ENCODE assay signal across 8 mouse cellular contexts in the genomic region with DNA sequence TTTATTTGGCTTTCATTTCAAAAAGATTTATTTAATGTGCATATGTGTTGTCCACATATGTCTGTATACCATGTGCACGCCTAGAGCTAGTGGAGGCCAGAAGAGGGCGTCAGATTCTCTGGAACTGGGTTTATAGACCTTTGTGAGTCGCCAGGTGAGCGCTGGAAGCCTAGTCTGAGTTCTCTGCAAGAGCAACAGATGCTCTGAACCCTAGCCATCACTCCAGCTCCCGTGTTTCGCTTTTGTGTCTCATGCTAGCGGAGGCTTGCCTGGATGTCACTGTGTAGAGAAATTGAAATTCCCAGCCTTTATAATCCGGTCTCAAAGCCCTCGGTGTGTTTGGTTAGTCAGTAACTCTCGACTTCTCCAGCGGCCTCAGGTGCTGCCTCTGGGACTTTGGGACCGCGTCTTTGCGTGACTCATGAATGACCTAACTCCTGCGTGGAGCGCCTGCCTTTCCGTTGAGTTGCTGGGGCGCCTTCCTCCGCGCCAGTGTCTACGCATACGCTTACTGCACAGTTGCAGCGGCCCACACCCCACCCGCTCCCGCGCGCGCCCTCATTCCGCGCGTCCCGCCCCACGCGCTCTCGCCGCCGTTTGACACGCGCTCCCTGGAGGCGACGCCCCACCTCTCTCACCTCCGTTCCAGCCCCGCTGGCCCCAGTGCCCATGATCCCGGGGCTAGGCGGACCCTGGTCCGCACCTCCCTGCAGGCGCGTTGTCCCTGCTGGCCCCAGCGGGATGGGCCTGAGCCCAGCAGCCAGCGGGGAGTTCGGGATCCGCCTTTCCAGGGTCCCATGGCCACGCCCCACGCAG. TPM values are rescaled to one million over a fixed set of nuclear protein-coding genes. Genes with fewer than 3 reads are reported as not detected.
DNase-seq lines count a peak whose midpoint lies in the region; ATAC-seq and TF ChIP-seq lines count a peak whose summit lies in the region.

Gene Hrasls5, plus strand, starts transcription at position 600 of the 816 bp plus-strand sequence.

- no peaks in the 10 kb centered on the region for H3K9me3 ChIP-seq in forebrain, embryonic 10.5 days
- H3K9me3 ChIP-seq in hindbrain, embryonic 16.5 days (ENCODE audit: control insufficient read depth, low read length) = no peaks in the 10 kb centered on the region
- H3K9me3 ChIP-seq in liver, embryonic 12.5 days (replicated peaks) = no peaks in the 10 kb centered on the region

- peak within 1 kb of the TSS; percentile 63 for H3K9ac ChIP-seq in hindbrain, embryonic 16.5 days (ENCODE audit: low read depth, low read length)
- no peak within 1 kb of the TSS for H3K9ac ChIP-seq in liver, embryonic 12.5 days

- H3K4me2 ChIP-seq in hindbrain, embryonic 16.5 days (ENCODE audit: low read length) = peak within 1 kb of the TSS; percentile 95
- peak within 1 kb of the TSS; percentile 62 for H3K4me2 ChIP-seq in liver, embryonic 12.5 days

- peak; percentile 80 for ATAC-seq in hindbrain, embryonic 16.5 days
- peak; percentile 4; the same call in 1 of the 2 replicates for ATAC-seq in liver, embryonic 12.5 days

- peak; percentile 12 to 32 for DNase-seq in cerebellum, postnatal 25 days
- no peak for DNase-seq in cerebellum, adult 9-10 months
- peak; percentile 48 for DNase-seq in ES-CJ7 (ENCODE audit: low read depth, low spot score)
- peak; percentile 31 for DNase-seq in forebrain, embryonic 10.5 days (ENCODE audit: extremely low spot score, low spot score)
- no peak for DNase-seq in ovary, postnatal 10 days (ENCODE audit: low spot score)

- H3K4me1 ChIP-seq in forebrain, embryonic 10.5 days = peaks cover 18% of the 10 kb centered on the region
- peaks cover 7% of the 10 kb centered on the region for H3K4me1 ChIP-seq in hindbrain, embryonic 16.5 days (ENCODE audit: control insufficient read depth, insufficient read depth, low read depth, low read length)
- peaks cover 9% of the 10 kb centered on the region; the same call in 1 of the 2 replicates for H3K4me1 ChIP-seq in liver, embryonic 12.5 days
- H3K4me1 ChIP-seq in olfactory bulb, adult 2 months (ENCODE audit: control insufficient read depth, insufficient read depth, low read length) = peaks cover 14% of the 10 kb centered on the region

- WGBS in forebrain, embryonic 10.5 days = 3% methylated on average over 54 of the region's 54 CpGs
- WGBS in hindbrain, embryonic 16.5 days = 3% methylated on average over 51 of the region's 54 CpGs
- 5% methylated on average over 54 of the region's 54 CpGs for WGBS in liver, embryonic 12.5 days (ENCODE audit: insufficient replicate concordance)
- 6% methylated on average over 54 of the region's 54 CpGs for WGBS in olfactory bulb, adult 2 months

- peak within 1 kb of the TSS; percentile 56; the same call in 1 of the 2 replicates for H3K27ac ChIP-seq in forebrain, embryonic 10.5 days
- no peak within 1 kb of the TSS for H3K27ac ChIP-seq in hindbrain, embryonic 16.5 days (ENCODE audit: low read depth, low read length)
- H3K27ac ChIP-seq in liver, embryonic 12.5 days = no peak within 1 kb of the TSS
- no peak within 1 kb of the TSS for H3K27ac ChIP-seq in olfactory bulb, adult 2 months (ENCODE audit: insufficient read depth, low read depth, low read length)

- no peak for TF ChIP-seq CTCF in olfactory bulb, adult 2 months (IDR thresholded peaks at IDR 0.05; ENCODE audit: insufficient read depth, low read depth, low read length)

- H3K4me3 ChIP-seq in forebrain, embryonic 10.5 days = peak within 1 kb of the TSS; percentile 58
- peak within 1 kb of the TSS; percentile 47 for H3K4me3 ChIP-seq in hindbrain, embryonic 16.5 days (ENCODE audit: low read length)
- peak within 1 kb of the TSS; percentile 33 for H3K4me3 ChIP-seq in liver, embryonic 12.5 days
- peak within 1 kb of the TSS; percentile 44 for H3K4me3 ChIP-seq in olfactory bulb, adult 2 months (ENCODE audit: insufficient read depth, low read depth, low read length)

- H3K36me3 ChIP-seq in forebrain, embryonic 10.5 days (replicated peaks) = no peaks in the 10 kb centered on the region
- no peaks in the 10 kb centered on the region for H3K36me3 ChIP-seq in hindbrain, embryonic 16.5 days (ENCODE audit: control insufficient read depth, insufficient read depth, low read length)
- H3K36me3 ChIP-seq in liver, embryonic 12.5 days = no peaks in the 10 kb centered on the region

- peaks cover 74% of the 10 kb centered on the region for H3K27me3 ChIP-seq in forebrain, embryonic 10.5 days (ENCODE audit: poor library complexity, severe bottlenecking)
- H3K27me3 ChIP-seq in hindbrain, embryonic 16.5 days (replicated peaks; ENCODE audit: control insufficient read depth, insufficient read depth, low read length) = no peaks in the 10 kb centered on the region; the same call in 1 of the 2 replicates
- H3K27me3 ChIP-seq in liver, embryonic 12.5 days (replicated peaks) = peaks cover 59% of the 10 kb centered on the region

- TF ChIP-seq POLR2A in olfactory bulb, adult 2 months (IDR thresholded peaks at IDR 0.05; ENCODE audit: insufficient read depth, low read depth, low read length) = no peak

RNA-seq across cellular contexts. Expression of gene Hrasls5, which starts in this region (rescaled TPM):
- not detected in 2 replicates for polyA plus RNA-seq in forebrain, embryonic 10.5 days (2016; fragmentation: Nextera tagmentation; extraction: Ambion mirVana)
- 0.15 TPM in 1 of 2 replicates, not detected in the other for polyA plus RNA-seq in hindbrain, embryonic 16.5 days (2015; fragmentation: Nextera tagmentation; extraction: Ambion mirVana)
- not detected in 2 replicates for polyA plus RNA-seq in liver, embryonic 12.5 days (2016; fragmentation: Nextera tagmentation; extraction: Ambion mirVana)
- not detected in 2 replicates for polyA plus RNA-seq in olfactory bulb, adult 2 months (2012; ENCODE audit: insufficient read depth, insufficient read length, low replicate concordance, missing spikeins)

Comparison
In these comparisons a context has a peak if more than half of its experiments do, and no peak if none do; other contexts are left out.
1. DNase-seq: peak in cerebellum, postnatal 25 days (2 of 2) and ES-CJ7 (single experiment); none in cerebellum, adult 9-10 months (single experiment) and ovary, postnatal 10 days (single experiment).
2. Peak in DNase-seq, H3K4me3 ChIP-seq and H3K27ac ChIP-seq in forebrain, embryonic 10.5 days; RNA of the gene not detected or under 1 TPM.
3. Peak in ATAC-seq, H3K4me3 ChIP-seq, H3K9ac ChIP-seq and H3K4me2 ChIP-seq in hindbrain, embryonic 16.5 days; RNA of the gene not detected or under 1 TPM.
4. Peak in ATAC-seq, H3K4me3 ChIP-seq and H3K4me2 ChIP-seq in liver, embryonic 12.5 days; RNA of the gene not detected or under 1 TPM.
5. Peak in every context shown above with its lines, with median percentiles within 50 percentile points of each other: H3K4me3 ChIP-seq.